Mouse (Mus musculus): Measurements from ENCODE around the gene Myh10.

Gene Myh10

DNA sequence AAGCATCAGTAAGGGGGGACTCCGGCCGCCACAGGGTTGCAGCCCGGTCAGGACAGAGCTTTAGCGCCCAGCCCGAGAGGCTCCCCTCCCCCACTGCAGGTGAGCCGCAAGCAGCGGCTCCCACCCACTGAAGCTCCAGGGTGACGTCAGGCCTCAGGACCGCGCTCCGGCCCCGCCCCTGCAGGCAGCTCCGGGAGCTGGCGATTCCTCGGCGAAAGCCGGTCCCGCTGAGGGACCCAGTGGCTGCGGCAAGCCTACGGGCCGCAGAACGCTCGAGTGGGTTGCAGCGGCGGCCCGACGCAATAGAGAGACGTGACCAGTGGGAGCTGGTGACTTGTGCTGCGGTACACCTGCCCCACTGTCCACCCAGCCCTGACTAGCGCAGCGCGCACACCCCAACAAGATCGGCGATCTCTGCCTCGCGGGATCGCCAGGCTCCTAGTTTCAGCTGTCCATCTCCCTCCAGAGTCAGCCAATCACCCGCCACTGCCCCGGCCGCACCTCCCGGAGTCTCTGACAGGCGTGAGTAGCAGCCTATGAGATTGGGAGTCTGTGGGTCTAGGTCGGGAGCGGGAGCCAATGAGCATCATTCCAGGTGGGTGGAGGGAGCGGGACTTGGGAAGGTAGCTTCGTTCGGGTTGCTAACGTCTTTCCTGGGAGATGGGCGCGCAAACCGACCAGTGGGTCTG, at the start of gene Myh10:
Myh10 (plus strand) TSS at position 239 of the 689 bp plus-strand sequence.
- DNase-seq (ENCODE audit: low read depth, low spot score), result peak; percentile 92

DNA sequence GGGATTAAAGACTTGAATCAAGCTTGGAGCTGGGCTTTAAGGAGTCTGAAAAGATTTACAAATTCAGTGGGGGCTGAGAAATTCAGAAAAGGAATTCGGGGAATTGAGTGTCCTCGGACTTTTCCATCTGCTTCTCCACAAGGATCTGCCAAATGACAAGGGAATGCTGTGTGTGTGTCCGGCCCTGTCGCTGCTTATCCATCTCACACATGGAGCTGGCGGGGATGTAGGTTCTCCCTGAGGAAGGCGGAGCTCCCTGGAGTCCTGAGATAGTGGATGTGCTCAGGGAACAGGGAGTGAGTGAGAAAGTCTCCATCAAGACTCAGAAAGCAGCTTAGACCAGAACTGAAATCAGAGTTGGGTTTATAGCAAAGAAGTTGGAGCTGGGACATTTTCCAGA, 46.6 kb upstream of the Myh10 start:
- DNase-seq (ENCODE audit: low read depth, low spot score), result no peak

DNA sequence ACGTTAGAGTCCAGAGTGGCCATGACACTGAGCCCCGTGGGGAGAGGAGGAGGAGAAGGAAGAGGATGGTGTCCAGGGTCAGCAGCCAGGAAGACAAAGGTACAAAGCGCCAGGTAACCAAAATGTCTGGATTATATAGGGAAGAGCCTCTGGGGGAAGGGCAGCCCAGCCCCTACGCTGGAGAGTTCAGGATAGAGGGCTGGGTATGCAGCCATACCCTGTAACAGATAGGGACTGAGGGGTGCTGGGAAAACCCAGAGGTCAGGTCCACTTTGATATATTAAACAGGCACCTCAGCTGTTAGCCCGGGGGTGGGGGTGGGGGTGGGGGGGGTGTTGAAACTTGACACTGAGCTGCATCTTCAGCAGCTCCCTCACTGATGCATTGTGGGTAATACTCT, 43.6 kb upstream of the Myh10 start:
- no peak for DNase-seq (ENCODE audit: low read depth, low spot score)

DNA sequence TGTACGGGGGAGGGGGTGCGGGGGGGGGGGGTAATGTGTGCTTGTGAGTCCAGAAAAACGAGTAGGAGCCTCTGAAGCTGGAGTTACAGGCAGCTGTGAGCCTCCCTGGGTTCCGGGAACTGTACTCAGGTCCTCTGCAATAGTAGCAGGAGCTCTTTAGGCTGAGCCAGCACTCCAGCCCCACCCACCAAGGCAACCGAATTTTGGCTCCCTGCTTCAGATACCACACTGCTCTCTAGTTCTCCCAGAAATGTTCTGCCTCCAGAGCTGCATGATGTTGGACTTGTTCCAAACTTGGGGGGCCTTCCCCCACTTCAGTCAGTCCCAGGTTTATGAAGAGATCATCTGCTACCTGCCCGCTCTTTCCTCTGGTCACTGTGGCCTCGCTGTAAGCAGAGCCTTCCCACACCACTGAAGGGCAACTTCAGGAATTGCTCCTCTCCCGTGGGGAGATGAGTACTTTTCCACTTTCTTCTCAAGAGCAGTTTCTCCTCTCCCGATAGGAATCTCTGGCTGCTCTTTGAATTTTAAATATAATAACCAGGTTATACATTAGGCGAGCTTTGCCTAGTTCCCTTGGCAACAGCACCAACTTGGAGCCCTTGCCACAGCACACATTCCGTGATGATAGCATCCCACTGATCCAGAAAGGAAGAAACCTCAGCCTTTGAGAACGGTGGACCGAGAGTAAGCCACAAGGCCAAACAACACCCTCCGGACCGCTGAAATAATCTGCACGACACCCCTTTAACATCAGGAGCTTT, 42.8 kb upstream of the Myh10 start:
- DNase-seq (ENCODE audit: low read depth, low spot score), result no peak

DNA sequence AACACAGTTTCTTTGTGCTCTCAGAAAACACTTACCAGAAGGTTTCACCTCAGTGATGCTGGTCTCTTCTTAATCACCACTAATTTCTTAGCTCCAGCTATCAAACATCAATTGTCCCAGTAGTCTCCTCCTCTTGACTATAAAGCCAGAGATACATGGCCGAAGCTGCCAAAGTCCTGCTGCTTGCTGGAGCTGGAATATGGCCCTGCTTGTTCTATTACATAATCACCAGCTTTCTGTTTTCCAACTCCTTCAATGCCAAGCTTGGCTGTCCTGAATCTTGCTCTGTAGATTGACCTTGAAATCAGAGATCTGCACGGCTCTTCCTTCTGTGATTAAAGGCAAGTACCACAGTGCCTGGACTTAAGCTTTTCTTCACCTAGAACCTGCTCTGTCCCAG, 39.8 kb upstream of the Myh10 start:
- no peak for DNase-seq (ENCODE audit: low read depth, low spot score)

DNA sequence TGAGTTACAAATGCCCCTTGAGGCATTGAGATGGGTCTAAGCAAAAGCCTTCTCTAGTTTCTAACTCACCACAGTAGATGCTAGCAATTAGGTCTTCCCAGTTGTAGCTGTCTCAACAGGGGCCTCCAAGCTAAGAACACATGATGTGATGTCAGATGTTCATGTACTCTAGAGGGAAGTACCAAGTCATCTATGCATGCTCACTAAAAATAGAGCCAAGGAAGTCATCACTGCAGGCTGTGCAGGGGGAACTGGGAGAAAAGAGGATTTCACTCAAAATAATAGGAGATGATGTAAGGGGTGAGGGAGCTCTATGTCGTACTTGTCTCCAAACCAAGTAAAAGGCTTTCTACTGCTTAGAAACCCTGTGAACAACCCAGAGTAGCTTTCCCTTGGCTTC, 35.8 kb upstream of the Myh10 start:
- DNase-seq (ENCODE audit: low read depth, low spot score), result no peak

DNA sequence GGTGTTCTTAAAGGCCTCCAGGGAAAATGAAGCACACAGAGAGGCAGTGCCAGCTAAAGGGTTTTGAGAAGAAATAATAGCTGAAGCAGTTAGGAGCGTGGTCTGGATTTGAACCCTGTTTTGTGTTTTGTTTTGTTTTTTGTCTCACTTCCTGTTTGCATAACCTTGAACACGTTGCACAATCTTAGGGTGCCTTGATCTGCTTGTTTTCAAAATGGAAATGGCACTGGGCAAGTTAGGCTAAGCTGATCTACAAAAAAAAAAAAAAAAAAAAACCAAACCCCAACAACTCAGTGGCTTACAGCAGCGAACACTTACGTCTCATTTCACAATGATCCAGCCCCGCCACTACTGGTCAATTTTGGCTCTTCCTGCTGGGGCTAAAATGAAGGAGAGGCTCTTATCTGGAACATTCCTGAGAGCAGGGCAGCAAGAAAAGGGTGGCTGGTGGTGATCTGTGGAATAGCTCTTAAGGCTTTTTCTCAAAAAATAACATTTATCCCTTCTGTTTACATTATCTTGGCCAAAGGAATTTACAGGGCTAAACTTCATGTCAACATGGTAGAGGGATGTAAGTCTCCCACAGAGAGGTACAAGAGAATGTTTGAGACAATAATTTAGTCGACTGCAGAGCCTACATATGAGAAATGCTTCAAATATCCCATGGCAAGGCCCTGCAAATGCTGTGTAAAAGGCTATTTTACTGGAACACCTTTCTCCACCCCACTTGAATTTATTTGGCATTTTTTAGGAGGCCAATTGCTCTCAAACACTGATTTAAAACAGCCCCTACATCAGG, 34.3 kb upstream of the Myh10 start:
- DNase-seq (ENCODE audit: low read depth, low spot score), result no peak

DNA sequence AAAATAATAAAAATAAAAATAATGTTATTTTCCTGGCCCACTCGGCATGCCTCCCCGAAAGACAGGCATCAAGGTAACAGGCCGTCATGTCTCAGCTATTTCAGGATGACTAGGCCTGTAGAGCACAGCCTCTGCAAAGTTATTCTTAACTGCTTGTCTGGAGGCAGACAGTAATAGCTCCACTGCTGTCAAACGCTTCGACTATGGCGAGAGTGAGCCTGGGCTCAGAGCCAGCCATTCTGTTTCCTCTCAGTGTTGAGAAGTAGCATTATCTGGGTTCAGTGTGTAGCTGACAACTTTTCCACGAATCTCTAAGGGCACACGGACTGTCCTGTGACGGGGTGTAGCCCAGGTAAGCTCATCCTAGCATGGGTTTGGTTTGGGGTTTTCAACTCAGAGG, 33.5 kb upstream of the Myh10 start:
- DNase-seq (ENCODE audit: low read depth, low spot score), result no peak

DNA sequence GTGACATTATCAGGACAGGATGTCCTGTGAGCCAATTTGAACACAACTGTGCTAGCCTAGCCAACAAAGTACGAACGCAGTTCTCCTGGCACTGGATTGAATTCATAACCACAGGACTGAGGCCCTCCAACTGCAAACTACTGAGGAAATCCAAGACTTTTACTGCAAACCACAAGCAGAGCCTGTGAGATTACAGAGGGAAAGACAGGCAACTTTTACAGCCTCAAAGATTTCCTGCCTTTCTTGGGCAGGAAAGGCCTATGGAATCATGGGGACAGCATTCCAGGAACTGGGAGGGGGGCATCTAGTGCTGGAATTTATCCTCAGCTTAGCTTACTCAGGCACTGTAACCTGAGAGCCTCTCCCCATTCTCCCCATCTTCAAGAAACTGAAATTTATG, 26.0 kb upstream of the Myh10 start:
- no peak for DNase-seq (ENCODE audit: low read depth, low spot score)

DNA sequence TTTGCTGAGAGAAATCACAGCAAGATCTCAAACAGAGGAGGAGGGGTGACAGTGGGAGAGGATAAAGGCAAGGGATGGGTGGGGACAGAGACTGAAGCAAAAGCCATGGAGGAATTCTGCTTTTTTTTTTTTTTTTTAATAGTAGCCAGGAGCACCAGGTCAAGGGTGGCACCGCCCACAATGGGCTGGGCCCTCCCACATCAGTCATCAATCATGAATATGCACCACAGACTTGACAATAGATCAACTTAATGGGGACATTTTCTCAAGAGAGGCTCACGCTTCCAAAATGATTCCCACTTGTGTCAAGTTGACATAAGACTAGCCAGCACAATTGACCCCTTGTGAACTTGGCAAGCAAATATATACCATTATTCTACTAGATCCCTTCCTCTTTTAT, 25.1 kb upstream of the Myh10 start:
- DNase-seq (ENCODE audit: low read depth, low spot score), result no peak

DNA sequence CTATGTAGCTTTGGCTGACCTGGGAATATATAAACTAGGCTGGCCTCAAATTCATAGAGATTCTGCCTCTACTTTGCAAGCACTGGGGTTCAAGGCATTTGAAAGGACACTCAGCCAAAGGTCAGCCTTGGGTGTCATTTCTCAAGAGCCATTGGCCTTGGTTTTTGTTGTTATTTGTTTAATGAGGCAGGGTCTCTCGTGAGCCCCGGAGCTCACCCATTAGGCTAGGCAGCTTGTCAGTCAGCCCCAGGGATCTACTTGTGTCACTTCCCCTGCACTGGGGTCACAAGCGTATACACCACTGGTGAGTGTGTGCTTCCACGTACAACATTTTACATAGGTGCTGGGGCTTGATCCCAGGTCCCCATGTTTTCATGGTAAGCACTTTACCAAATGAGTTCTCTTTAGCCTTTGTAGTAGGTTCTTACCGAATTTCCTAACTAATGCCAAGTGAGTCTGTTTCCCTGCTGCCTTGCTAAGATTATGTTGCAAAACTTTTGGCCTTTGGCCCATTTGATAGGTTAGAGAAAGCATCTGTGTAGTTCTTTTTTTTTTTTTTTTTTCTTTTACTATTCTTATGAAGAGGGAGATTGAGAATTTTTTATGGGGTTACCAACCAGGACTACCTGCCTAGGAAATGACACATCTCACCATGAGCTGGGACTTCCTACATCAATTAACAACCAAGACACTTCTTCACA, 18.9 kb upstream of the Myh10 start:
- DNase-seq (ENCODE audit: low read depth, low spot score), result no peak

DNA sequence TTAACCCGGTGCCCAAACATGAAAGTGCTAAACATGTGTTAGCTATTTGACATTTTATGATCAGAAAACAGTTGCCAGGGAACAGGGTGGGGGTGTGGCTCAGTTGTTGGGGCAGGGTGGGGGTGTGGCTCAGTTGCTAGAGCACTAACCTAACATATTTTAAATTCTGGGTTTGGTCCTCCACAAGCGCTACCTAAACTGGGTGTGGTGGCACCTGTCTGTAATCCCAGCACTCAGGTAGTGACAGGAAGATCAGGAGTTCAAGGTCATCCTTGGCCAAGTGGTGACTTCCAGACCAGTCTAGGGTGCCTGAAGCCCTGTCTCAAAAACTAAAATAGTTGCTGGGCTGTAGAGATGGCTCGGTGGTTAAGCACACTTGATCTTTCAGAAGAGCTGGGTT, 17.3 kb upstream of the Myh10 start:
- DNase-seq (ENCODE audit: low read depth, low spot score), result no peak

DNA sequence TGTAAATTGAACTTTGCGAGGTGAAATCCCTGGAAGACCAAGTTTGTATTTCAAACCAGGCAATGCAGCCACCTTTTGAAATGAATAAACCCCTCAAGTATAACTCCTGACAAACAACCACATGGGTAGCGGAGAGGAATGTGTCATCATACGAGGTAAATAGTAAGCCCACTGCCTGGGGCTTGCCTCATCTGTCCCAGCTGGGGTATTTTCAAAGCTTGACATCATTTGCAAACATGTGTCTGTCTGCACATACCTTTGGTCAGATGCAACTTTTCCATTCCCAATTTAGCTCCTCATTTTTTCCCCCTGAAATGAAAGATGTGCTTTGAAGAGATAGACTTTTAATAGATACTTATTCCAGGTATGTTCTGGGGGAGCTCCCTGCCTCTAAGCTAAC, 16.7 kb upstream of the Myh10 start:
- no peak for DNase-seq (ENCODE audit: low read depth, low spot score)

DNA sequence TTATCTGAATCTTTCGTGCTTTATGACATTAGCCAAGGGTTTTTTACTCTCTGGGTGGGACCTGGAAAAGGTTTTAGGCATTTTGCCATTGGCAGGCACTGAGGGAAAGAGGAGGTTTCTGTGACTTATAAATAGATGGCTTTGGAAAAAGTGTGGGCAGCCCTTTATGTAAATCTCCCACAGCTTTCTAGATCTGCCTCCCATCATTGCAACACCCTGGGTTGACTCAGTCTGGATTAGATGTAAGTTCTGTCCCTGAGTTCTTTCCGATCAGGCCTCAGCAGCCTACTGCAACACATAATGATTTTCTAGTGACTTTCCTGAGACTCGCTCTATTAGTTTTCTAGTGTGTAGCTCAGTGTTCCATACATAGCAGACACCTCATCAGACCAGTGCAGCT, 16.1 kb upstream of the Myh10 start:
- no peak for DNase-seq (ENCODE audit: low read depth, low spot score)

DNA sequence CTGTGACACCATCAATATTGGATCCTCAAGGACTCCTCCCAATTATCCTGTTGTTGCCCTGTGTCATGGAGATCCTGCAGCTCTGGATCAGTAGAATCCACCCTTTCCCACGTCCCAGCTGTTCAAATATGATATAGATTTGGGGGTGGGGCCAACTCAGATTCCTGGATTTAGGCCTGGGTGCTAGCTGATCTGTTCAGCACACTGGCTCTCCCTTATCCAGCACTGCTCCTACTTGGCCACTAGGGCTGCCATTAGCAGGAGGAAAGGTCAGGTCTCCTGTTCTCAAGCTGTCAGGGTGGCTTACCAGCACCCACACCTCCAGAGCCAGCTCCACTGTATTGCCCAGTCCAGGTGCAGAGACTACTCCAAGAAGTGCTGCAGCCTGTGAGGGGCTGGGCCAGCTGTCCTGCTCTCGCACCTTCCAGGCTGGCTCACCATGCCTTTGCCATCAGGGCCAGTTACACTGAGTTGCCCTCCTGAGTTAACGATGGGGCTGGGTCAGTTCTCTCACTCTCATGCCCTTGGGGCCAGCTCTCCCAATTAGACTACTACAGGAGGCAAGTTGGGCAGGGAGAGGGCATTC, 10.0 kb upstream of the Myh10 start:
- no peak for DNase-seq (ENCODE audit: low read depth, low spot score)

DNA sequence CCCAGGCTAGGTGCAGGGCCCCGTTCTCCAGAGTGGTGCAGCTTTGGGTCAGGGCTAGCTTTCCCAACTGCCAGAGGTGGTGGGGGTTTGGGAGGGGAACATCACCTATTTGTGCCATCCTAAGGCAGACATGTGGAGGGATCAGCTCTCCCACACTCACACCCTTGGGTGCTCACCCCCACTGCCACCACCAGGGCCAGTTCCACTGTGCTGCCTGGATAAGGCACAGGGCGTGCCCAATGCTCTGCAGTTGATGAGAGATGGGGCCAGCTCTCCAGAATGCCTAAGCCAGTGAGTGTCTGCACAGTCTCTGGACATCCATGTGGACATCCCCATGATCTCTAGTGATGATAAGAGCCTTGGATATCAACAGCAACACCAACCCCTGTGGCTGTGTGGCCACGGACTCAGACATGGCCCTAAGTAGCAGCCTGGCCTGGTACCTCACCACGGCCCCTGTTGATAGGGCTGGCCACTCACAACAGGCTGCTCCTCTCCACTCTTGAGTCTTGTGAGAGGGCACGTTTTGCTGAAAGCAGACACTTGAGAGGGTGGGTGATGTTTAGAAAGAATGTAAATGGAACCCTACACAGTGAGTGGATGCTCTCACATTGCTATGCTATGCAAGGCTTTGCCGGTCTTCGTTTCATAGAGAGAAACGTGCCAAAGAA, 9.1 kb upstream of the Myh10 start:
- no peak for DNase-seq (ENCODE audit: low read depth, low spot score)

DNA sequence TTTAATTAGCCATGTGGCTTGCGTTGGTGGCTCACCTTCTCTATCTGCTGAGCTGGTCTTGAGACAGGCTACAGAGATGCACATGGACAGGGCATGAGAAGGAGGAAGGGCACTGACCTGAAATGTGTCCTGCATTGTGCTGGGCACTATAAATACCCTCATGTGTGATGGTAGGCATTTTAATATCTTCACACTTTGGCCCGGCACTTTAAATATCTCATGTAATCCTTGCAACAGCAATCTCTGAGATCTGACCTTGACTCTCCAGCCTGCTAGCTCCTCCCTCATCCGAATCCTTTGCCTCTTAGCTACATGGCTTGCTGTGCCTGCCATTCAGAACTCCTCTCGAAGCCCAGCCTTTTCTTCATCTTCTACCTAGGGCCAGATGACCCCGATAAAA, 5.4 kb upstream of the Myh10 start:
- no peak for DNase-seq (ENCODE audit: low read depth, low spot score)

DNA sequence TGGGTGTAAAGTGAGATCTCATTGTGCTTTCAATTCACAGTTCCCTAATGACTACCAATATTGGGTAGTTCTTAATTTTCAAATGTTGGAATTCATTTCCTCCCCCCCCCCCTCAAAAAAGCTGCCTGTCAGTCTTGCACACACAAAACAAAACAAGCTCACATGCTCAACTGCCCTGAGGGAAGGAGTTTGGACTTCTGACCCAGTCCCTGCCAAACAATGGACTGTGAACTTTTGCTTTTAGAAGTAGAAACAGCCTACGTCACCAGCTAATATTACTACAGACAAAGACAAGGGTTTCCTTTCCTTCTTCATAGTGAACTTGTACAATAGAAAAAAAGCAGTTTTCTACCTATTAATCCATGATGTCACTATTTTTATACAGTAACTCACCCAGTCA, 2.1 kb upstream of the Myh10 start:
- DNase-seq (ENCODE audit: low read depth, low spot score), result no peak

DNA sequence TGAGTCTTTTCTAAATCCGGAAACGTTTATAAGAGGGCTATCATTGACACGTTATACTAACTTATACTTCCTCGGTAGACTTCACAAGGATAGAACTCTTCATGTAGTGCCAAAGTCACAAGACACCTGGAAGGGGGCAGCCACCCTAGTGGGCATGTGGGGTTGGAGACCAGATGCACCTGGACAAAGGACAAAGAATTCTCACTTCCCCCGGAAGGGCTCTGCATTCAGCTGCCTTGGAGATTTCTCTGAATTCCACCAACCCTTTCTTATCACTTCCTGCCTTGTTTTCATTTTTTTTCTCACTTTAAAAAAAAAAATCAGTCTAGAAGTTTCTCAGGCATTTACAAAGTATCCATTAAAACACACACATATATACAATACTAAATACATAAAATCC, 894 bp upstream of the Myh10 start:
- no peak for DNase-seq (ENCODE audit: low read depth, low spot score)

DNA sequence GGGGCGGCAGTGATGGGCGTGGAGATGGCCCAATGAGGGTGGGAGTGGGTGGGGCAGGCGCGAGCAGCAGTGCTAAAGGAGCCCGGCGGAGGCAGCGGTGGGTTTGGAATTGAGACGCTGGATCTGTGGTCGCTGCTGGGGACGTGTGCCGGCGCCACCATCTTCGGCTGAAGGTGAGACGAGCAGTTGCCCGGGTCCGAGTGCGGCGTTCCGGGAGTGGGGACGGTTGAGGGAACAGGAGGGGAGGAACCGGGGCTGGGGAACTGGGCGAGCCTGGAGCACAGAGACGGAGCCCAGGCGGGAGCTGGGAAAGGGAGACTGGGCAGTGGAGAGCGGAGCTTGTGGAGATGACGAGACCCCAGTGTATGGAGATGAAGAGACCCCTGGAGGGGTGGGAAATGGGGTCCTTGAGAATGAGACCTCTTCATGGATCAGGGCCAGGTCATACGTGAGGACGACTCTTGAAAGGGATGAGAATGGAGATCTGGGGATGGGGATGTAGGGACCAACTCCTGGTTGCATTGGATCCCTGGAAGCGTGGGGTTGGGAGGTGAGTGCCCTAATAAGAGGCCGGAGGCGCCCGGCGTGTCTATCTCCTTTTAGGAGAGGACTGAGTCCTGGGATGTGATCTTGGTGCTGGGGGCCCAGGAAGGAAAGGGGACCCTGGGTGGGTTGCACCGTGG, 792 bp downstream of the Myh10 start:
- DNase-seq (ENCODE audit: low read depth, low spot score), result no peak
